Mouse (Mus musculus) erythroid progenitor cell, adult 5-6 weeks (primary cell): ENCODE results near the gene Lrch1. TPM values are rescaled to one million over a fixed set of nuclear protein-coding genes. Genes with fewer than 3 reads are reported as not detected.

ENCODE experiments used
- ATAC-seq: replicated peaks from 2 replicates; pipeline ENCODE4 v1.8.0; 2016; ENCODE audit warnings: moderate number of reproducible peaks, mild to moderate bottlenecking, moderate TSS enrichment, inconsistent platforms; ENCODE audit not compliant: poor library complexity, low FRiP score, severe bottlenecking
- total RNA-seq, 2 experiments: library from RNA; stranded (forward) in 1 of 2; stranded (reverse) in 1 of 2; fragments of 150-400 nt in 1 of 2; fragments of 186-747, 209-891 nt in 1 of 2; gene quantifications; 2 replicates each; pipeline versions ENCODE4 v1.2.3 to v1.2.4; 2015 to 2017; ENCODE audit warnings: low replicate concordance in 2 of 2

Lrch1 gene
- total RNA-seq, 2 experiments from 2014 or later, result 10.5 to 16.3 TPM

GRCm38 (mm10) chr14:74835010-74835409 lies 112.7 kb downstream of the Lrch1 start:
- no peak for ATAC-seq

- ATAC-seq, result no peak
These were observed 113.5 kb downstream of the Lrch1 start for GRCm38 (mm10) chr14:74834215-74834614.

- no peak for ATAC-seq
These were observed 116.0 kb downstream of the Lrch1 start for GRCm38 (mm10) chr14:74831653-74832052.

GRCm38 (mm10) chr14:74831050-74831449 lies 116.6 kb downstream of the Lrch1 start:
- no peak for ATAC-seq

GRCm38 (mm10) chr14:74830591-74830990 lies 117.1 kb downstream of the Lrch1 start:
- no peak for ATAC-seq

GRCm38 (mm10) chr14:74822757-74823680 lies 124.7 kb downstream of the Lrch1 start:
- no peak for ATAC-seq

- ATAC-seq, result no peak
These were observed 125.6 kb downstream of the Lrch1 start for GRCm38 (mm10) chr14:74822048-74822447.

- peak; percentile 76 for ATAC-seq
These were observed 127.4 kb downstream of the Lrch1 start for GRCm38 (mm10) chr14:74820180-74820813.

GRCm38 (mm10) chr14:74816705-74817104 lies 131.0 kb downstream of the Lrch1 start:
- no peak for ATAC-seq

- no peak for ATAC-seq
These were observed 132.6 kb downstream of the Lrch1 start for GRCm38 (mm10) chr14:74814848-74815789.

- ATAC-seq, result no peak
These were observed 136.1 kb downstream of the Lrch1 start for GRCm38 (mm10) chr14:74811617-74812016.

GRCm38 (mm10) chr14:74801961-74802360 lies 145.7 kb downstream of the Lrch1 start:
- no peak for ATAC-seq

GRCm38 (mm10) chr14:74798063-74798890 lies 149.4 kb downstream of the Lrch1 start:
- no peak for ATAC-seq

GRCm38 (mm10) chr14:74797386-74798062 lies 150.2 kb downstream of the Lrch1 start:
- no peak for ATAC-seq

GRCm38 (mm10) chr14:74794931-74795330 lies 152.7 kb downstream of the Lrch1 start:
- ATAC-seq, result no peak

- no peak for ATAC-seq
These were observed 154.9 kb downstream of the Lrch1 start for GRCm38 (mm10) chr14:74792793-74793192.

GRCm38 (mm10) chr14:74790535-74790934 lies 157.1 kb downstream of the Lrch1 start:
- ATAC-seq, result 0 out of 2 replicates have a peak, but pooled peaks have one; percentile 14

- no peak for ATAC-seq
These were observed 158.9 kb downstream of the Lrch1 start for GRCm38 (mm10) chr14:74788766-74789165.

- ATAC-seq, result no peak
These were observed 160.0 kb downstream of the Lrch1 start for GRCm38 (mm10) chr14:74787717-74788116.
